Mouse (Mus musculus) T-cell, adult 2 months (primary cell): Measurements from ENCODE around the gene C130050O18Rik.

Source experiments
- DNase-seq: peaks from one replicate; pipeline ENCODE4 v3.0.0; 2022; ENCODE audit warnings: low spot score

Gene C130050O18Rik

DNA sequence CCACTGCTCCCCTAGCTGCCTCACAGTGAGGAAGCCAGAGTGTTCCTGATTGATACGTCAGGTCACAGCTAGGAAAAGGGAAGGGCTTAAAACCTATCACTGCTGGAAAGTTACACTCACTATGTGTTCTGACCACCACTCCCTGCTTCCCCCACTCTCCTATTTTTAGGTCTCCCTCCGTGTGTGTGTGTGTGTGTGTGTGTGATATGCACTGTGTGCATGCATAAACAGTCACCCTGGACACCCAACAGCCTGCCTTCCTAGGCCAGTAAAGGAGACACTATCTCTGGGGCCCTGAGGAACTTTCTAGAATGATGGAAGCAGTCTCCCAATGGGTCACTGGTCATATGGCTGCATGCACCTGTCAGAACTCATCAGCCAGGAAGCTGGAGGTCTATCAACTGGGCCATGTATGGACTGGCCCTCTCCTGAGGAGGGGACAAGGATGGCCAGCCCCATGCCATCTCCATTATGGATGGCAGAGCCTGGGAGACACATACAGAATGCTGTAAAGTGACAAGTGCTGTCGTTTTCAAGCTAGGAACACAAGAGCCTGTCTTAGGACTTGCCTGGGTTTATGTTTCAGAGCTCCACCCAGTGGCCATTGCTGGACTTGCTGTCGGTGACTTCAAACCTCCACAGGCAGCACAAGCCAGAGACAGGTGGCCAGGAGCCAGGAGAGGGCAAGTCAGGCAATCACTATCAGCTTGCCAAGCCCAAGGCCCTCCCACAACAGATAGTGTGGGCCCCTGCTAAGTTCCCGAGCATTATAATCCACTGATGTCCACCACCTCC is 6.9 kb upstream of the C130050O18Rik start:
- DNase-seq: peak; percentile 87

GRCm38 (mm10) chr5:139398786-139399185 is 6.3 kb upstream of the C130050O18Rik start:
- no peak for DNase-seq

DNA sequence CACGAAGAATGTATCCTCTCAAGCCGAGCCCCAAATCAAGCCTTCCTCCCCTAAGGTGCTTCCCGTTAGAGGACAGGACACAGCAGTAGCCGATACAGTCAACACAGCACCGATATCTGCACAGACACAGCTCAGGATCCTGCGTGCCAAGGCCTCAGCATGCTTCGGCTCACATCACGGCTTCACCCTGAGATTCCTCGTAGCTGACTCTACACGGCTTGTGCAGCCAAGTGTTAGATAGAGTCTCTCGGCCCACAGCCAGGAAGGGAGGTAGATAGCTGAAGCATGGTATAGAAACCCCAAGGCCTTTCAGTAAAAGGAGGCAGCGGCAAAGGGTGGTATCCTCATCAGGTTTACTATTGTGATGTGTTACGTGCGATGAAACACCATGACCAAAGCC is 5.1 kb upstream of the C130050O18Rik start:
- no peak for DNase-seq

GRCm38 (mm10) chr5:139402106-139402505 is 3.0 kb upstream of the C130050O18Rik start:
- DNase-seq: no peak

DNA sequence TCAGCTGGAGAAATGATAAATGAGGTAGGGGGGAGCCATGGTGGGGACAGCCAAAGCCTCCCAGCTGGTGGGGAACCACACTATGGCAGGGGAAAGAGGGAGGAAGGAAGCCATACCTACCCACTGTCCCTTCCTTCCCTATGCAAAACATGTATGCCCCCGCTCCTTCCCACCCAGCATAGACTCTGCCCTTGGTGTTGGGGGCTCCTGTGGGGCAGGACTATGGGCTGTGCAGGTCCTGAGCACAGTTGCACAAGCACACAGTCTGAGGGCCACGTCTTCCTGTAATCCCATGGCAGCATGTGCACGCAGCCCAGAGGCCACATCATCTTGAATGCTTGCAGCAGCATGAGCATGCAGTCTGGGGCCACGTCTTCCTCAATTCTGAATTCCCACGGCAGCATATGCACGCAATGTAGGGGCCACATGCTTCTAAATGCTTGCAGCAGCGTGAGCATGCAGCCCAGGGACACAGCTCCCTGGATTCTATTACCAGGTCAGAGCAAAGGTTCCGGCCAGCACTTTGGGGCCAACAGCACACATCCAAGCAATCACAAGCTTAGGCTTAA is 1.3 kb upstream of the C130050O18Rik start:
- no peak for DNase-seq

DNA sequence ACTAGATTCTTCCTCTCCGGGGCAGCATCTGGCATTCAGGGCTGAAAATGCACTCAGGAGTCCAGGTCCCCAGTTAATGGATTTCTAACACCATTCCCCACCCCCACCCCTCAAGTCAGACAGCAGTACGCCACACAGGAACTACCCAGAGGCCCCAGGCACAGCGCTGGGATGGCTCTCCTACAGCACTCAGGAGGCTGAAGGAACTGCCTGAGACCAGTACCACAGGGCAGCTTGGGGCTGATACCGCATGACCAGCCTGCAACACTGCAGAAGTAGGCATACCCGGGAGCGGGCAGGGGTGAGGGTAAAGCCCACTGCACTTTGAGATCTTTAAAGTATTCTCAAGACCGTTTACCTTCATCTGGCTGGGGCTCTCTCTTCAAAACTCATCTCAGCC is 398 bp downstream of the C130050O18Rik start:
- no peak for DNase-seq

- no peak for DNase-seq
These were observed 873 bp downstream of the C130050O18Rik start for GRCm38 (mm10) chr5:139405953-139406352.

DNA sequence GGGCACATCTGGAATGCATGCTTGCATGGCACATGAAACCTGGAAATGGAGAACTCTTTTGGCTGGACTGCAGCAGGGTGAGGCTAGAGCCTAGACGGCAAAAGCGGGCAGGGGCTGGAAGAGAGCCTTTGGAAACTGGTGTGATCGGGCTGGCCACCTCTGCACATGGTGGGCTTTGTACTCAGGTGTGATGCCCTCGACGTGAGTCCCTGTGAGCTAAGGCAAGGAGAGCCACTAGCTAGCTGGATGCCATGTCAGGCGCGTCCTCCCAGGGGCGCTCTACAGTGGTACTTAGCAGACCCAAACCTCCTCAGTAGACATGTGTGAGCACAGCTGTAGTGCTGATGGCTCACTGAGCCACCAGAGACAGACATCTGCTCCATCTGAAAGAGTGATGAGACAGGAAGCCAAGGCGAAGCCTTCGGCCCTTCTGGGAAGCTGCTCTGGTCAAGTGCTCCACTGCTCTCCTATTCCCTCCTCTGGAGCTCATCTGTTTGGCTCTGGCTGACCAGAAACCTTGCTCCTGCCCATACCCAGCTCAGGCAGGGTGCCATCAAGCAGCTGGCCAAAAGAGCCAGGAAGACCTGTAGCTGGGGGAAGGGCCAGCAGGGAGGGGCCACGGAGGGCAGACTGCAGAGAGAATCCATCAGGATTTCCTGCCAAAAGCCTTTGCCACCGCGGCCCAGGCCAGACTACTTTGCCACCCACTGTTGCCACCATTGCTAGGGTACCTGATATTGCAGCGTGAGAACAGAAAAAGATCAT is 2.2 kb downstream of the C130050O18Rik start:
- DNase-seq: no peak

GRCm38 (mm10) chr5:139408511-139408910 is 3.4 kb downstream of the C130050O18Rik start:
- DNase-seq: no peak

- DNase-seq: no peak
These were observed 4.3 kb downstream of the C130050O18Rik start for GRCm38 (mm10) chr5:139409412-139409811.

DNA sequence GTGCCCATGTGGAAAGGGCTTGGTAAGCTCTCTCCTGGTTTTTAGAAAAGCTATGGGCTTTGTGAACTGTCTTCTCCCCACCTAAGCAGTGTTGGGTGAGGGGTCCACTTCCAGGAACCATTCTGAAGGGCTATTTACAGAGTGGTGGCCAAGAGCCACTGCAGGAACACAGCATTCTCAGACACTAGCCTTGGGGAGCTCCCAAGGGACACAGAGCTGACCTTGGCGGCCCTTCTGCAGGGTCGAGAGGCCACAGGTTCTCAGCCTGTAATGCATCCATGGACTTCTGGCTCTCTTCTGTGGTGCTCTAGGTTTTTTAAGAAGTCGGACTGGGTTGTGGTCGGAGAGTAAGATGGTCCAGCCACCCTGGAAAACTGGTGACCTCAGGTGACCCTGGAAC is 5.0 kb downstream of the C130050O18Rik start:
- DNase-seq: no peak

GRCm38 (mm10) chr5:139411117-139411516 is 6.0 kb downstream of the C130050O18Rik start:
- DNase-seq: no peak

GRCm38 (mm10) chr5:139411665-139412314 is 6.7 kb downstream of the C130050O18Rik start:
- no peak for DNase-seq

DNA sequence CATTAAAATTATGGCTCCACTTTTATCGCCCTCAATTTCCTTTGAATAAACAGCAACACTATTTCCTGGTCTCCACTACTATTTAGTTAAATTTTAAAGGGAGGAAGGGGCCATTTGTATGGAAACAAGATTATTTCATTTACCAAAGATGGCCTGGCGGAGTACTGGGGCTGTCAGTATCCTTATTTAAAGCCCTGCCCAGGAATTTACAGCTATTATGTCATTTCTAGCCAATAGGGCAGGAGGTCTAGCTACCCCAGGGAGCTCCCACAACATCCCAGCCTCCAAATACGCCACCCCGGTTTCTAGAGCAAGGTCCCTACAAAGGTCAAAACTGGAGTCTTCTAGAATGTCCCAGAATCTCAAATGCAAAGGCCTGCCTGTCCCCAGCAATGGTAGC is 8.5 kb downstream of the C130050O18Rik start:
- no peak for DNase-seq

DNA sequence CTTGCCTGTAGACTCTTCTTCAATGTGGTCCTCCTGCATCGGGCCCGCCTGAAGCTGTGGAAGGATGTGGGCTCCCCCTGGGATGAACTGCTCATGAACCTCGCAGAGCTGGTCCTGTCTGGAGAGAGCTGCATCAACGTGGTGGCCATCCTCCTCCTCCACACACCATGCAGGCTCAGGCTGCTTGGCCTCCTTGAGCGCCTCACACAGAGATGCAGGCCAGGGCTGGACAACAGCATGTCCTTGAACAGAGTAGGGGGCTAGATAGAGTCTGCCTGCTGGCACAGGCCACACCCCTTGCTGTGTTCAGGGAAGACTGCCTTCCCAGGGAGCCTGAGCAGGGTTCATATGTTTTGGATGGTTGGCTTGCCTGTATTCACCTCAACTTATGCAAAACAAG is 9.9 kb downstream of the C130050O18Rik start:
- no peak for DNase-seq

DNA sequence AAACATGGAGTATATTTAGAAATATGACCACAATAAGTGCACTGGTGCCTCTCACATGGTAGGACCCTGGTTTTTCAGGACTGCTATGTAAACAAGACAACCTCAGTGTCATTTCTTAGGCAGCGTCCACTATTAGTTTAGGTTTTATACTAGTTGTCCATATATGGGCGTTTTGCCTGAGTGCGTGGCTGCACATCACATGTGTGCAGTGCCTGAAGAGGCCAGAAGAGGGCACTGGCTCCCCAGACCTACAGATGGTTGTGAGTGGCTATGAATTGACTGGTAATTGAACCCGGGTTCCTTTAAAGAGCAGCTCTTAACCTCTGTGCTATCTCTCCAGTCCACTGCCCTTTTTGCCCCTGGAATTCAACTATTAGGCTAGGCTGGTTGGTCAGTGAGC is 11.9 kb downstream of the C130050O18Rik start:
- DNase-seq: no peak

GRCm38 (mm10) chr5:139417480-139417879 is 12.4 kb downstream of the C130050O18Rik start:
- no peak for DNase-seq

- DNase-seq: no peak
These were observed 13.0 kb downstream of the C130050O18Rik start for GRCm38 (mm10) chr5:139418110-139418509.

DNA sequence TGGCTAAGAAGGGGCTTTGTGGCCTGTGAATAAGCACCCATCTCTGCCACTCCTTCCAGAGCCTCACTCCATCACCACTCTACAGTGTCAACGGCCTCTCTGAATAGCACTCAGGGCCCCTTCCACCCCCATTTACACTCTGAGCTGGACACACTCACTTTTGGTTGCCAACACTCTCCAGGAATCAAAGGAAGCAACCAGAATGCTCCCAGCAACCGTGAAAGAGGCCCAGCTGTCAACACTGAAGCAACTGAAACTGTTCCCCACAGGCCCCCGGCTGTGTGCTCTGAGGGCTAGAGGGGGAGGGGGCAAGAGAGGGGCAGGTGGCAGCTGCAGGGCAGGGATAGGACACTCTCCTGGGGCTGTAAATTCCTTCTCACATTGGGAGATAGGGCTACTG is 13.6 kb downstream of the C130050O18Rik start:
- no peak for DNase-seq

DNA sequence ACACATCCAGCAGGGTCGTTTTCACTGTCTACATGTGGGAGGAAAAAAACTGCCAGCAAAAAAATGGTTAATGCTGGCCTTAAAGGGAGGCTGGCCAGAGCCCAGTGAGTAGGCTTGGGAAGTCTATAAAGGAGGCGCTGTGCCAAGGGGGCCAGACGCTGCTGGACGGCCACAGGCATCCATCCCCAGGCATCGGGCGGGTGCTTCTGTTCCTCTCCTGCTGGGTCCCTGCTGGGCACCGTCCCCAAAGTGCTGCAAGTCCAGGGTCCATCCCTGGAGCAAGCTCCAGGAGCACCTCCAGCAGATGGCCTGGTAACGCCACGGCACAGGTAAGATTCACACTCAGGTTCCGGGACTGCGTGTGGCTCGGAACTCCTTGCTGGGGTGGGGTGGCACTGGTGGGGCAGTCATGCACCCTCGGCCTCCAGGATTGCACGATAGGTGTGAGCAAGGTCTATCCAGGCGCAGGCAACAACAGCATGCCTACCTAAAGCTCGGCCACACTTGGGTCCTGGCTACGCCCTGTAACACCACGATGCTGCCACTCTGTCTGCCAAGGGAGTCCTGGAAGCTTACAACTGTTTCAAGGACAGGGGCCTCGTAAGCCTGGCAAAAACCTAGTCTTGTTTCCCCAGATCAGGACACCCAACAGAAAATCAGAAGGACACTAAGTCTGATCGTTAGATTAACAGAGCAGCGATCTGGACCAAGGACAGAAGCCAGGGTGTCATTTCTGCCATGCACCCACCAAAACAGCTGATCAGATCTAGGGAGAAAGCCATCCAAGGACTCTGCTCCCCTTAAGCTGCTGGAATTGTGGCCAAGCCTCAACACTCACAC is 18.2 kb downstream of the C130050O18Rik start, which contains the start of gene Gper1:
Gper1 (plus strand) TSS at position 126 of the 840 bp plus-strand sequence.
- no peak for DNase-seq

DNA sequence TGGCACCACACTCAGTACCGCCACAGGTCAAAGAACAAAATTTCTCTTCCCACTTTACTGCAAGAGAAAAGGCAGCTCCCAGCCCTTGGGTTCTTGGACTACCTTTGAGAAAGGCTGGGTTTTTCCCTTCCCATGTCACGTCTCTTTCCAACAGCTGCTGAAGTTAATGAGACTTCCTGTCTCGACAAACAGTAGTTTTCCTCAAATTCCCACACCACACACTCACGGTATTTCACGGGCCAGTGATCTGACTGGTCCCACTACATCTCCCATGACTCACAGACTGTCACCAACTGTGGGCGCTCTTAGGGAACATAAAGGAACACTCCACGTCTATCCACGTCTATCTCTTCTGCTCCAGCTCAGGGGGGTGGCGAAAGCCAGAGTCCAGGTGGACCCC is 20.1 kb downstream of the C130050O18Rik start:
- DNase-seq: no peak
